Mouse (Mus musculus): ENCODE data around the gene Tecpr2.

GRCm38 (mm10) chr12:111021138-111021537 lies 132.1 kb downstream of the Tecpr2 start:
- TF ChIP-seq CTCF (IDR thresholded peaks at IDR 0.05; ENCODE audit: extremely low read depth, insufficient read depth, low read length) = no peak
- TF ChIP-seq POLR2A (IDR thresholded peaks at IDR 0.05; ENCODE audit: extremely low read depth, insufficient read depth, low read length) = no peak

All from cortical plate, adult 2 months (tissue).